Mouse (Mus musculus) 3134 (cell line): ENCODE results near the gene Exosc7.

ENCODE experiments used
- DNase-seq: peaks from one replicate; pipeline ENCODE4 v3.0.0-alpha.2; 2011; ENCODE audit warnings: low spot score; ENCODE audit not compliant: insufficient read length; ENCODE audit errors: extremely low read depth

The Exosc7 gene

DNA sequence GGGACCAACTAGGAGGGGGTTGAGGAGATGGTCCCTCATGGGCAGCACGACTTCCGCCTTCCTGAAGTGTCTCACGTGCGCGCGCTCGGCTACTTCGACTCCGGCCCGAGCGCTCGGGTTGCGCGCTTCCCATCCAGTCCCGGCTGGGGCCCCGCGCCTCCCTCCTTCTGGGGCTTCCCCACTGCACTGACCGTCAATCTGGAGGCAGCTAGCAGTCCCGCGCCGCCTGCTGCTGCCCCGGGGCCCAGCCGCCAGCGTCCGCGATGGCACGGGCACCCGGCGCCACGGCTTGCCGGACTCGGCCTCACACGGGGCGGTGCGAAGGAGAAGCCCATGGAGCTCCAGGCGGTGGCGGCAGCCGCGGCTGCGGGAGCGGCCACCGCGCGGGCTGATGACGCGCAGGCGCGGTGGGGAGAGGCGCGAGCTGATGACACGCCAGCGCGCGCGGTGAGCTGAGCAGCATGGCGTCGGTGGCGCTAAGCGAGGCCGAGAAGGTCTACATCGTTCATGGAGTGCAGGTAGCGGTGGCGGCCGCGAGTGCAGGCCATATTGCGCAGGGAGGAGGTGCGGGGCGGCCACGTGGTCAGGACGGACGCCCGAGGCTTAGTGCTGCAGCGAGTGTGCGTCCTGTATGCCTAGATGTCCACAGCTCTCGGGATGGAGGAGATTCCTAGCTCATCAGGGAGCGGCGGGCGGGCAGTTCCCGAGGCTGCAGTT, at the start of gene Exosc7, which contains the start of gene Zdhhc3:
Gene Exosc7, plus strand, starts transcription at position 411 of the 717 bp plus-strand sequence.
Gene Zdhhc3, minus strand, starts transcription at position 401 of the 717 bp plus-strand sequence.
- DNase-seq, result peak; percentile 91

- no peak for DNase-seq
These were observed 33.9 kb upstream of the Exosc7 start for GRCm38 (mm10) chr9:123079149-123079548.

DNA sequence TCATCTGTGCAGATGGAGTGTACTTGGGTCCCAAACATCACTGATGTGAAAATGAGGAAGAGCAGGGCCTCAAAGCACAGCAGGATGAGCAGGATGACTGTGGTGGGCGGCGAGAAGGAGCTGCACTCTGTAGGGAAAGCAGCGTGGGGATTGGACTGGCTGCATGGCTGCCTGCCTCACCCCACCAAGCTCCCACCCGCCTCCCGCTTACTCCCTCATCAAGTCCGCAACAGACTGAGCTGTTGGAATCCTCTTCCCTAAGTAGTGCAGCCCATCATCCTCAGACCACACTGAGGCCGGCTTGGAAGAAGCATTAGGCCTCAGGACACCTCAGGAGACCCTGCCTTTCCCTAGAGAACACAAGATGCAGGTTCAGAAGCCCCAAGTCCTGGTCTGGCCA, 32.7 kb upstream of the Exosc7 start:
- DNase-seq, result no peak

DNA sequence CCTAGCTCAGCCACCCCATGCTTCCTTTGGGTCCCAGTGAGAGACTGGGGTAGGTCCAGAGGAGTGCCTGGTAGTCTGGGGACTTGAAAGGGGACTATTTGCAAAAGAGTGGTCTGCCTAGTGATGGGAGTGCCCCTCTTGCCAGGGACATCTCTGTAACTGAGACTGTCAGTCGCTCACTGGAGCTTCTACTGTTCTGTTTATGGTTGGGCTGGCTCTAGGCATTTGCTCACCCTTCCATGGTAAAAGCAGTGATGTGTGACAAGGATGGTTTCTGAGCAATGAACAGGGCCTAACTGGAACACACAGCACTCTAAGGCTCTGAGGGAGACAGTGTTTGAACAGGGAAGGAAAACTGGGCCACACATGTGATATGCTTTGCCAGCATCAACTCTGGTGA, 32.2 kb upstream of the Exosc7 start:
- DNase-seq, result no peak

GRCm38 (mm10) chr9:123085373-123085772, 27.6 kb upstream of the Exosc7 start:
- DNase-seq, result no peak

DNA sequence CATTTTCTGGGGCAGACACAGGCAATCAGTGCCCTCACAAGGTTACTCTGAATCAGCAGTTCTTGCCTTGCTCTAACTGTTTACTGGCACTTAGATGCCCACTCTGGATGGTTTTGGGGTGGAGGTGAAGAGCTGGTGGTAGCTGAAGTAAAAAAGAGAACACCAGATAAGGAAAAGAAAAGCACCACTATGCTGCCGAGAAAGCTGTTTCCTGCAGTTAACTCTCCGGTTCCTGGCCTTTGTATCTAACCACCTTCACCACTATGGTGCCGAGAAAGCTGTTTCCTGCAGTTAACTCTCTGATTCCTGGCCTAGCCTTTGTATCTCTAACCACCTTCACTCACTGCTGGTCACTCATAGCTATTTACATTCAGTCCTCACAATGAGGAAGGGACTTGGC, 25.5 kb upstream of the Exosc7 start:
- DNase-seq, result no peak

GRCm38 (mm10) chr9:123090844-123091243, 22.2 kb upstream of the Exosc7 start:
- DNase-seq, result no peak

- no peak for DNase-seq
These were observed 13.2 kb upstream of the Exosc7 start for GRCm38 (mm10) chr9:123099631-123100455.

- DNase-seq, result no peak
These were observed 9.6 kb upstream of the Exosc7 start for GRCm38 (mm10) chr9:123103425-123103824.

GRCm38 (mm10) chr9:123104362-123104761, 8.7 kb upstream of the Exosc7 start:
- no peak for DNase-seq

DNA sequence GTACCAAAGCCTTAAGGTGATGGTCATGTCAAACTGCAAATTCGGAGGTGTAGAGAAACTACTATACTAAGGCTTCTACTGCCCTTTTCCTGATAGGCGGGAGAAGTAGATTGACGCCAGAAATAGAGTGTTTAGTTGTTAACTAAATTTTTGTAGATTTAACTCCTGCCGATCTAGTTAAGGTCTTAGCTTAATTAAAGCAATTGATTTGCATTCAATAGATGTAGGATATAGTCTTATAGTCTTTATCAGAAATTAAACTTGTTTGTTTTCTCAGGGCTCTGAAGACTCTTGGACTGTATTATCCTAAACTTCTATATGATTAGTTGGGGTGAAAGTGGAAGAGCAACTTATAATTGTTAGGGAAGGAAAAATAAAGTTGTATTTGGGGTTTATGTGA, 5.8 kb upstream of the Exosc7 start:
- no peak for DNase-seq

GRCm38 (mm10) chr9:123109188-123109587, 3.8 kb upstream of the Exosc7 start:
- no peak for DNase-seq

DNA sequence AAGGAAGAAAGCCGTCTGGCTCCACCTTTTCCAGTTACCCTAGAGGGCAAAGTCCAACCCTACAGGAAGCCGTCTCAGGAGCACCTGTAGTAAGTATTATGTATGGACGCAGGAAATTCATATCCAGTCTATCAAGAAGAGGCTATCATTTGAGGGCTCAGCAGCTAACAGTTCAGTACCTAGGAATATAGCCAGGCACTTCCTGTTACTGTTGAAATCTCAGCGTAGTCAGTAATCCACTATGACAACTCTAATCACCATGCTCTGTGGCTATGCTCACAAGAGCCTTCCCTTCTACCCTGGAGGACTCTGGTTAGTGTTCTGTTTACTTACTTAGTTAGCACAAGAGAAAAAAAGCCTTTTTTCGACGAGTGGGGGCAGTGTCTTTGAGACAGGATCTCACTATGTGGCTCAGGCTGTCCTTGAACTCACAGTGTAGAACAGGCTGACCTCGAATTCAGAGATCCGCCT, 1.2 kb upstream of the Exosc7 start:
- no peak for DNase-seq

DNA sequence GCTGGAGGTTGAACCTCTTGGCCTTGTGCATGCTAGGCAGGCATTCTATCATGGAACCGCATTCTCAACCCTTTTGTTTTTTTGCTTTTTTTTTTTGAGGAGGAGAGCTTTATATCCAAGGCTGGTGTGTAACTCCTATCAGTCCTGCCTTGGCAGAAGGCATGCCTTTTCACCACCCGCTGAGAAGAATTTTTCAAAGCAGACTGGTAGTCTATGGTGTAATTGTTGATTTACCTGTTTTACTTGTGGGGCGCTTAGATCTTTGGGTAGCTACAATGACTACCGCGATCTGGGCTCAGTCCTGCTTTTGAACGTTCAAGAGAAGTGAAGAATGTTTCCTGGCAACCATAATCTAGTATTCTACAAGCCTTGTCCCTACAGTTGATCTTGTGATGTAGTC, 916 bp downstream of the Exosc7 start:
- no peak for DNase-seq

GRCm38 (mm10) chr9:123115566-123115965, 2.6 kb downstream of the Exosc7 start:
- DNase-seq, result no peak

- DNase-seq, result no peak
These were observed 10.0 kb downstream of the Exosc7 start for GRCm38 (mm10) chr9:123123017-123123416.

GRCm38 (mm10) chr9:123123571-123124412, 10.8 kb downstream of the Exosc7 start:
- DNase-seq, result peak; percentile 63

- peak; percentile 22 for DNase-seq
These were observed 11.5 kb downstream of the Exosc7 start for GRCm38 (mm10) chr9:123124413-123124981.

- DNase-seq, result no peak
These were observed 14.6 kb downstream of the Exosc7 start for GRCm38 (mm10) chr9:123127663-123128062.

GRCm38 (mm10) chr9:123132994-123133393, 20.0 kb downstream of the Exosc7 start:
- no peak for DNase-seq
